Mouse (Mus musculus) CH12.LX (cell line): ENCODE data around the gene Srsf6. TPM values are rescaled to one million over a fixed set of nuclear protein-coding genes. Genes with fewer than 3 reads are reported as not detected.

ENCODE experiments used
- DNase-seq: peaks from one replicate; pipeline ENCODE4 v3.0.0-alpha.2; 2013; ENCODE audit errors: extremely low read depth
- H3K27ac ChIP-seq: 2 replicates; pipeline ENCODE4 v1.5.1; 2012; ENCODE audit warnings: low read depth, mild to moderate bottlenecking, control low read depth, moderate library complexity; ENCODE audit not compliant: insufficient read depth
- H3K27me3 ChIP-seq: replicated peaks from 2 replicates; pipeline ENCODE3; 2012; ENCODE audit warnings: inconsistent platforms
- H3K36me3 ChIP-seq, 2 experiments: replicated peaks in 1 of 2; 2 replicates each; pipeline versions ENCODE3 to v1.6.1; 2012; ENCODE audit warnings: inconsistent platforms in 1 of 2, low read length in 1 of 2, mild to moderate bottlenecking in 1 of 2, mixed read lengths in 1 of 2, moderate library complexity in 1 of 2; ENCODE audit not compliant: control insufficient read depth in 1 of 2, insufficient read depth in 1 of 2
- H3K4me1 ChIP-seq, 2 experiments: 2 replicates each; pipeline ENCODE4 v1.6.1; 2012; ENCODE audit warnings: inconsistent platforms in 1 of 2, moderate library complexity in 1 of 2; ENCODE audit not compliant: insufficient read depth in 2 of 2, control insufficient read depth in 1 of 2
- H3K4me2 ChIP-seq: 2 replicates; pipeline ENCODE4 v1.6.1; 2012; ENCODE audit warnings: low read depth, mild to moderate bottlenecking, control low read depth; ENCODE audit not compliant: poor library complexity, insufficient read depth, severe bottlenecking
- H3K4me3 ChIP-seq, 3 experiments: fragments of 150-350 bp in 1 of 3; sonication (generic) in 1 of 3; replicated peaks in 1 of 3; 2 replicates each; pipeline versions ENCODE3 to v1.5.1; 2011 to 2012; ENCODE audit warnings: low read depth in 2 of 3, low read length in 2 of 3, mild to moderate bottlenecking in 2 of 3, moderate library complexity in 2 of 3, control low read depth in 1 of 3, improper control_type of control experiment in 1 of 3, inconsistent platforms in 1 of 3, mixed read lengths in 1 of 3; ENCODE audit not compliant: poor library complexity in 1 of 3
- H3K79me2 ChIP-seq: replicated peaks from 2 replicates; pipeline ENCODE4 v1.6.1; 2012; ENCODE audit warnings: mild to moderate bottlenecking, moderate library complexity; ENCODE audit not compliant: control insufficient read depth, poor library complexity, insufficient read depth, severe bottlenecking; ENCODE audit errors: extremely low read depth
- H3K9ac ChIP-seq: 2 replicates; pipeline ENCODE4 v1.6.1; 2012; ENCODE audit warnings: low read depth, mild to moderate bottlenecking, control low read depth, moderate library complexity; ENCODE audit not compliant: insufficient read depth
- H3K9me3 ChIP-seq: replicated peaks from 2 replicates; pipeline ENCODE3; 2012; ENCODE audit warnings: low read length, inconsistent platforms, mixed read lengths
- GABPA ChIP-seq: IDR thresholded peaks from 2 replicates; pipeline ENCODE4 v1.6.1; 2012; ENCODE audit warnings: low read depth, low read length, improper control_type of control experiment, inconsistent platforms; ENCODE audit not compliant: insufficient replicate concordance
- MYC ChIP-seq: IDR thresholded peaks from 2 replicates; pipeline ENCODE4 v1.6.1; 2011; ENCODE audit warnings: low read depth, mild to moderate bottlenecking, improper control_type of control experiment, low read length
- NRF1 ChIP-seq: IDR thresholded peaks from 2 replicates; pipeline ENCODE4 v1.6.1; 2014; ENCODE audit warnings: low read depth, mild to moderate bottlenecking, inconsistent platforms, low read length, improper control_type of control experiment, moderate library complexity
- PAX5 ChIP-seq: IDR thresholded peaks from 2 replicates; pipeline ENCODE4 v1.6.1; 2012; ENCODE audit warnings: low read length, inconsistent platforms, mixed read lengths
- ZMIZ1 ChIP-seq: IDR thresholded peaks from 2 replicates; pipeline ENCODE4 v1.6.1; 2012; ENCODE audit warnings: low read depth, mild to moderate bottlenecking, inconsistent platforms, low read length, improper control_type of control experiment
- ZNF384 ChIP-seq: IDR thresholded peaks from 2 replicates; pipeline ENCODE4 v1.6.1; 2012; ENCODE audit warnings: low read depth, low read length, improper control_type of control experiment, inconsistent platforms
- dilution Hi-C: fragments of 300-500 bp; cut with MboI; formaldehyde crosslinking; loops from 2 replicates; pipeline ENCODE4 v1.14.3; 2020; ENCODE audit warnings: low sequenced_read_pairs; ENCODE audit not compliant: extremely low pct_unique_long_range_greater_than_20kb, extremely low pct_ligation_motif_present
- in situ Hi-C: fragments of 300-500 bp; cut with MboI; formaldehyde crosslinking; loops from 3 replicates; pipeline ENCODE4 v1.14.3; 2019; ENCODE audit warnings: low sequenced_read_pairs, low pct_ligation_motif_present, low pct_unique_long_range_greater_than_20kb, mixed read lengths
- polyA plus RNA-seq: library from polyadenylated mRNA; unstranded; fragments of >175 nt; gene quantifications from 2 replicates; pipeline ENCODE4 v1.2.1, GENCODE M21; 2012; ENCODE audit warnings: low read depth; ENCODE audit not compliant: insufficient read length
- total RNA-seq, 2 experiments: library from RNA; depleted of rRNA; stranded (reverse); fragments of 300-350 nt in 1 of 2; fragments of >200 nt in 1 of 2; gene quantifications; 2 replicates each; pipeline ENCODE4 v1.2.3; 2012 to 2014

Gene Srsf6
- total and polyA plus RNA-seq, 3 experiments: 96.3 to 227 (median 204) TPM

DNA sequence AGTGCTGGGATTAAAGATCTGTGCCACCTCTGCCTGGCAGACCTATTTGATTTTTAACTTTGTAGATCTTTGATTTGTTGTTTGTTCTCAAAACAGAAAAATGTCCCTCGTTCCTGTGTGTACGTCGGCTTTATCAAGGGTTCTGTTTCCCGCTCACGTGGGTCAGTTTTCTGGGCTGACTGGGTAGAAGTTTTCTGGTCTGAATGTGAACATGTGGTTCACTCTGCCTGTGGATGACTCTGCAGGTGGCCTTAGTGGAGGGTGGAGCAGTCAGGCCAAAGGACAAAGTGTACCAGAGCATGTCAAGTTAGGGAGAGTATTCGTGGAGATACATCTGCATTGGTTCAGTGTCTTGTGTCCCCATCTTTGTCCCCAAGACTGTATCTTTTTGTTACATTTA is 53.1 kb downstream of the Srsf6 start:
- no peak overlapping the region for H3K9ac ChIP-seq
- in situ Hi-C loops (no loop called here), dilution Hi-C loops (no loop called here)
- TF ChIP-seq PAX5 (no peak), ZMIZ1 (no peak), GABPA (no peak), MYC (no peak)
- no peak overlapping the region for H3K4me3 ChIP-seq
- H3K27ac ChIP-seq: no peak overlapping the region
- no peaks in the 10 kb centered on the region for H3K79me2 ChIP-seq
- no peak overlapping the region for H3K4me2 ChIP-seq
- H3K27me3 ChIP-seq: peaks cover 71% of the 10 kb centered on the region
- peaks cover 0 to 3% of the 10 kb centered on the region in 2 experiments; a peak in 1 of 4 replicates for H3K4me1 ChIP-seq
- DNase-seq: no peak
- H3K36me3 ChIP-seq: no peaks in the 10 kb centered on the region
- H3K9me3 ChIP-seq: peaks cover 3% of the 10 kb centered on the region

DNA sequence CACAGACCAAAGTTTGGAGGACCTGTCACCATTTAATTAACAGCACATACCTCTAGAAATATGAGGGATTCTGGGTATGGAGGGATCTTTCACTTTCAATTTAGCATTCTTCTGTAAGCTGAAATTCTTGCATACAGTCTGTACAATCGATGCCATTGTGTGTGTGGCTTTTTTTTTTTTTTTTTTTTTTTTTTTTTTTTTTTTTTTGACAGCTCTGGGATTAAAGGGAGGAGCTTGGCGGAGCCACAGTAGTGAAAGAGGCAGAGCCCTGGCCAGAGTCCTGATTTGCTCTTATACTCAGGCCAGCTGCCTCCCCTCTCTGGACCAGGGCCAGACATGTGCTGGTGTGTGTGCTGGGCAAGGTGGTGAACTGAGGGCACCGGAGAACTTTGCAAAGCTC is 54.6 kb downstream of the Srsf6 start:
- no peak overlapping the region for H3K4me2 ChIP-seq
- dilution Hi-C loops: no loop called here
- no peak for DNase-seq

More for the DNA sequence above, 54.6 kb downstream of the Srsf6 start:
- H3K36me3 ChIP-seq: no peaks in the 10 kb centered on the region
- H3K4me3 ChIP-seq: no peak overlapping the region
- H3K4me1 ChIP-seq: peaks cover 0 to 3% of the 10 kb centered on the region in 2 experiments; a peak in 1 of 4 replicates
- no peaks in the 10 kb centered on the region for H3K79me2 ChIP-seq
- in situ Hi-C loops: no loop called here
- H3K9me3 ChIP-seq: peaks cover 3% of the 10 kb centered on the region
- H3K27ac ChIP-seq: no peak overlapping the region
- H3K9ac ChIP-seq: no peak overlapping the region
- peaks cover 78% of the 10 kb centered on the region for H3K27me3 ChIP-seq
- 0 out of 2 replicates have a peak, but pooled peaks have one; percentile 23 for TF ChIP-seq ZNF384
- no peak for TF ChIP-seq NRF1

Other genes starting within 250 kb of the Srsf6 start
- not detected in 2 replicates for gene L3mbtl1, start 11.9 kb downstream of the Srsf6 start, total RNA-seq (2012; rRNA removed)
- not detected in 2 replicates for gene L3mbtl1, start 11.9 kb downstream of the Srsf6 start, total RNA-seq (2014; rRNA removed)
- 0.09 TPM in 1 of 2 replicates, not detected in the other for gene L3mbtl1, start 11.9 kb downstream of the Srsf6 start, polyA plus RNA-seq
- not detected in 2 replicates for gene Sgk2, start 55.8 kb downstream of the Srsf6 start, total RNA-seq (2012; rRNA removed)
- not detected in 2 replicates for gene Sgk2, start 55.8 kb downstream of the Srsf6 start, total RNA-seq (2014; rRNA removed)
- not detected in 2 replicates for gene Sgk2, start 55.8 kb downstream of the Srsf6 start, polyA plus RNA-seq
- 11.3 and 13.0 TPM in 2 replicates for gene Ift52, start 85.8 kb downstream of the Srsf6 start, total RNA-seq (2012; rRNA removed)
- gene Ift52, start 85.8 kb downstream of the Srsf6 start, total RNA-seq (2014; rRNA removed): 13.1 and 14.4 TPM in 2 replicates
- gene Ift52, start 85.8 kb downstream of the Srsf6 start, polyA plus RNA-seq: 33.6 and 39.8 TPM in 2 replicates
- gene Mybl2, start 123.2 kb downstream of the Srsf6 start, total RNA-seq (2012; rRNA removed): 38.4 and 48.0 TPM in 2 replicates
- 34.1 and 36.0 TPM in 2 replicates for gene Mybl2, start 123.2 kb downstream of the Srsf6 start, total RNA-seq (2014; rRNA removed)
- gene Mybl2, start 123.2 kb downstream of the Srsf6 start, polyA plus RNA-seq: 131 and 189 TPM in 2 replicates
- gene Gtsf1l, start 156.3 kb downstream of the Srsf6 start, total RNA-seq (2012; rRNA removed): not detected in 2 replicates
- gene Gtsf1l, start 156.3 kb downstream of the Srsf6 start, total RNA-seq (2014; rRNA removed): not detected in 2 replicates
- gene Gtsf1l, start 156.3 kb downstream of the Srsf6 start, polyA plus RNA-seq: not detected in 2 replicates